Mouse (Mus musculus): ENCODE results near the gene Copb2. TPM values are rescaled to one million over a fixed set of nuclear protein-coding genes. Genes with fewer than 3 reads are reported as not detected.

Copb2 gene
- total RNA-seq, 2 experiments from 2014 or later, result 113 to 118 TPM

- intact Hi-C loops (cut with DNase I), result no loop called here
- DNase-seq, result no peak
Measured at GRCm38 (mm10) chr9:98633287-98634162, 70.0 kb downstream of the Copb2 start.

Other genes with a start within 250 kb of the Copb2 start
- gene Rbp1, start 140.8 kb upstream of the Copb2 start, total RNA-seq (2021), result 10 to 100 TPM; 13.1 to 14.6 TPM
- under 1 TPM in 1 of 2 experiments, not detected in 1; 0.41 TPM for gene Rbp2, start 77.6 kb upstream of the Copb2 start, total RNA-seq (2021)
- gene Mrps22, start 37.9 kb downstream of the Copb2 start, total RNA-seq (2021), result 10 to 100 TPM; 35.2 to 36.3 TPM